Mouse (Mus musculus): ENCODE measurements at regions not wholly inside any gene's neighbourhood (a gene's known extent, or its start where the extent isn't known, plus 50 kb on each side); places are given as distances from the start of the nearest gene placed in this dataset.

GRCm38 (mm10) chr11:71401411-71402276 lies 171.1 kb upstream of the Nlrp1b start:
- in situ Hi-C loops (cut with MboI; ENCODE audit: low sequenced_read_pairs in 2 of 2, unreplicated experiment in 2 of 2), result no loop called here
- Histone ChIP-seq H3K36me3 (ENCODE audit: control insufficient read depth, insufficient read depth, low read length, poor library complexity, severe bottlenecking) (no peaks in the 10 kb centered on the region), H3K9me3 (ENCODE audit: control insufficient read depth, insufficient read depth, low read depth, low read length) (no peaks in the 10 kb centered on the region), H3K4me3 (ENCODE audit: insufficient read depth in 1 of 2, low read depth in 1 of 2, low read length in 2 of 2, poor library complexity in 1 of 2, severe bottlenecking in 1 of 2) (no peak overlapping the region), H3K9ac (ENCODE audit: insufficient read depth, low read depth, low read length, poor library complexity, severe bottlenecking) (no peak overlapping the region), H3K27ac (ENCODE audit: insufficient read depth, low read depth, low read length, poor library complexity, severe bottlenecking) (no peak overlapping the region), H3K4me1 (ENCODE audit: control insufficient read depth in 2 of 2, insufficient read depth in 2 of 2, low read length in 2 of 2, poor library complexity in 1 of 2) (no peaks in the 10 kb centered on the region)
- DNase-seq (ENCODE audit: low read depth, low spot score), result no peak
- TF ChIP-seq ZNF384 (IDR thresholded peaks at IDR 0.05; ENCODE audit: low read depth, low read length), result no peak
- no peak for TF ChIP-seq MAFK (IDR thresholded peaks at IDR 0.05; ENCODE audit: insufficient read depth, low read depth, low read length)
- no peak for TF ChIP-seq ZC3H11A (IDR thresholded peaks at IDR 0.05; ENCODE audit: borderline replicate concordance, low read depth, low read length)
- TF ChIP-seq HCFC1 (IDR thresholded peaks at IDR 0.05; ENCODE audit: borderline replicate concordance, insufficient read depth, low read length), result no peak
- TF ChIP-seq CHD2 (IDR thresholded peaks at IDR 0.05; ENCODE audit: low read depth, low read length), result no peak

GRCm38 (mm10) chr11:71404361-71404760 lies 173.8 kb upstream of the Nlrp1b start:
- no peak for DNase-seq (ENCODE audit: low read depth, low spot score)
- H3K36me3 ChIP-seq (ENCODE audit: control insufficient read depth, insufficient read depth, low read length, poor library complexity, severe bottlenecking), result no peaks in the 10 kb centered on the region
- no peak overlapping the region for H3K27ac ChIP-seq (ENCODE audit: insufficient read depth, low read depth, low read length, poor library complexity, severe bottlenecking)
- H3K9me3 ChIP-seq (ENCODE audit: control insufficient read depth, insufficient read depth, low read depth, low read length), result no peaks in the 10 kb centered on the region
- H3K9ac ChIP-seq (ENCODE audit: insufficient read depth, low read depth, low read length, poor library complexity, severe bottlenecking), result no peak overlapping the region
- TF ChIP-seq MAFK (IDR thresholded peaks at IDR 0.05; ENCODE audit: insufficient read depth, low read depth, low read length), result no peak
- TF ChIP-seq ZC3H11A (IDR thresholded peaks at IDR 0.05; ENCODE audit: borderline replicate concordance, low read depth, low read length), result no peak
- no peak for TF ChIP-seq HCFC1 (IDR thresholded peaks at IDR 0.05; ENCODE audit: borderline replicate concordance, insufficient read depth, low read length)
- no peak for TF ChIP-seq CHD2 (IDR thresholded peaks at IDR 0.05; ENCODE audit: low read depth, low read length)
- TF ChIP-seq ZNF384 (IDR thresholded peaks at IDR 0.05; ENCODE audit: low read depth, low read length), result no peak
- in situ Hi-C loops (cut with MboI; ENCODE audit: low sequenced_read_pairs in 2 of 2, unreplicated experiment in 2 of 2), result no loop called here
- H3K4me3 ChIP-seq (ENCODE audit: insufficient read depth in 1 of 2, low read depth in 1 of 2, low read length in 2 of 2, poor library complexity in 1 of 2, severe bottlenecking in 1 of 2), result no peak overlapping the region
- H3K4me1 ChIP-seq (ENCODE audit: control insufficient read depth in 2 of 2, insufficient read depth in 2 of 2, low read length in 2 of 2, poor library complexity in 1 of 2), result no peaks in the 10 kb centered on the region

GRCm38 (mm10) chr11:71407043-71407442 lies 176.5 kb upstream of the Nlrp1b start:
- Histone ChIP-seq H3K36me3 (ENCODE audit: control insufficient read depth, insufficient read depth, low read length, poor library complexity, severe bottlenecking) (no peaks in the 10 kb centered on the region), H3K9ac (ENCODE audit: insufficient read depth, low read depth, low read length, poor library complexity, severe bottlenecking) (no peak overlapping the region), H3K9me3 (ENCODE audit: control insufficient read depth, insufficient read depth, low read depth, low read length) (no peaks in the 10 kb centered on the region), H3K27ac (ENCODE audit: insufficient read depth, low read depth, low read length, poor library complexity, severe bottlenecking) (no peak overlapping the region), H3K4me3 (ENCODE audit: insufficient read depth in 1 of 2, low read depth in 1 of 2, low read length in 2 of 2, poor library complexity in 1 of 2, severe bottlenecking in 1 of 2) (no peak overlapping the region), H3K4me1 (ENCODE audit: control insufficient read depth in 2 of 2, insufficient read depth in 2 of 2, low read length in 2 of 2, poor library complexity in 1 of 2) (no peaks in the 10 kb centered on the region)
- DNase-seq (ENCODE audit: low read depth, low spot score), result no peak
- TF ChIP-seq CHD2 (IDR thresholded peaks at IDR 0.05; ENCODE audit: low read depth, low read length) (no peak), HCFC1 (IDR thresholded peaks at IDR 0.05; ENCODE audit: borderline replicate concordance, insufficient read depth, low read length) (no peak), MAFK (IDR thresholded peaks at IDR 0.05; ENCODE audit: insufficient read depth, low read depth, low read length) (no peak), ZNF384 (IDR thresholded peaks at IDR 0.05; ENCODE audit: low read depth, low read length) (no peak), ZC3H11A (IDR thresholded peaks at IDR 0.05; ENCODE audit: borderline replicate concordance, low read depth, low read length) (no peak)
- in situ Hi-C loops (cut with MboI; ENCODE audit: low sequenced_read_pairs in 2 of 2, unreplicated experiment in 2 of 2), result no loop called here

- Histone ChIP-seq H3K9ac (ENCODE audit: insufficient read depth, low read depth, low read length, poor library complexity, severe bottlenecking) (no peak overlapping the region), H3K4me1 (ENCODE audit: control insufficient read depth in 2 of 2, insufficient read depth in 2 of 2, low read length in 2 of 2, poor library complexity in 1 of 2) (no peaks in the 10 kb centered on the region), H3K9me3 (ENCODE audit: control insufficient read depth, insufficient read depth, low read depth, low read length) (no peaks in the 10 kb centered on the region), H3K36me3 (ENCODE audit: control insufficient read depth, insufficient read depth, low read length, poor library complexity, severe bottlenecking) (no peaks in the 10 kb centered on the region), H3K27ac (ENCODE audit: insufficient read depth, low read depth, low read length, poor library complexity, severe bottlenecking) (no peak overlapping the region), H3K4me3 (ENCODE audit: insufficient read depth in 1 of 2, low read depth in 1 of 2, low read length in 2 of 2, poor library complexity in 1 of 2, severe bottlenecking in 1 of 2) (no peak overlapping the region)
- DNase-seq (ENCODE audit: low read depth, low spot score), result no peak
- in situ Hi-C loops (cut with MboI; ENCODE audit: low sequenced_read_pairs in 2 of 2, unreplicated experiment in 2 of 2), result no loop called here
- TF ChIP-seq HCFC1 (IDR thresholded peaks at IDR 0.05; ENCODE audit: borderline replicate concordance, insufficient read depth, low read length) (no peak), ZNF384 (IDR thresholded peaks at IDR 0.05; ENCODE audit: low read depth, low read length) (no peak), CHD2 (IDR thresholded peaks at IDR 0.05; ENCODE audit: low read depth, low read length) (no peak), MAFK (IDR thresholded peaks at IDR 0.05; ENCODE audit: insufficient read depth, low read depth, low read length) (no peak), ZC3H11A (IDR thresholded peaks at IDR 0.05; ENCODE audit: borderline replicate concordance, low read depth, low read length) (no peak)
Observed at GRCm38 (mm10) chr11:71409211-71409765, 178.8 kb upstream of the Nlrp1b start.
